Mouse (Mus musculus): ENCODE results near the gene Esp38.
"Not testable (repeated sequence)": the region's sequence is repeated elsewhere in the genome, so short reads cannot be mapped to it uniquely, and the experiment has no call there.

Gene Esp38

GRCm38 (mm10) chr17:39950220-39950619 lies at the start of gene Esp38:
Gene Esp38 (plus strand): TSS chr17:39950520.
- DNase-seq (ENCODE audit: low read depth, low spot score), result no peak

GRCm38 (mm10) chr17:39902928-39903545 lies 47.3 kb upstream of the Esp38 start:
- not testable (repeated sequence) for DNase-seq (ENCODE audit: low read depth, low spot score)

All from c-Kit-negative CD71-positive TER-119-positive erythroid progenitor cells, embryonic 14.5 days (primary cell).